Mouse (Mus musculus) brain, embryonic 14.5 days (tissue): ENCODE results near the gene Mucl3.

ENCODE experiments used
- CTCF ChIP-seq: fragments of 200-500 bp; IDR thresholded peaks from 2 replicates; pipeline ENCODE4 v1.5.1; 2012; ENCODE audit warnings: inconsistent platforms, mild to moderate bottlenecking, moderate library complexity, borderline replicate concordance; ENCODE audit not compliant: insufficient read depth, insufficient read length; ENCODE audit errors: extremely low read depth
- POLR2A ChIP-seq: fragments of 200-500 bp; IDR thresholded peaks from 2 replicates; pipeline ENCODE4 v1.6.1; 2012; ENCODE audit warnings: mild to moderate bottlenecking, inconsistent platforms, borderline replicate concordance; ENCODE audit not compliant: poor library complexity, insufficient read depth, insufficient read length, severe bottlenecking; ENCODE audit errors: extremely low read depth

- no peak for TF ChIP-seq POLR2A
- TF ChIP-seq CTCF = no peak
Observed at GRCm38 (mm10) chr17:35649429-35649828, 5.9 kb upstream of the Mucl3 start.
